In genomic region chr4:115847377-115847776, GRCm38 (mm10) we compare ENCODE assay signal across 11 mouse cellular contexts. TPM values are rescaled to one million over a fixed set of nuclear protein-coding genes. Genes with fewer than 3 reads are reported as not detected.
A peak's percentile ranks its signal among the peaks of the same experiment; 100 is the strongest.
DNase-seq lines count a peak whose midpoint lies in the region; ATAC-seq and TF ChIP-seq lines count a peak whose summit lies in the region.
"Had no signal": no experiment of that assay in that cellular context is flagged by ENCODE, and none has a peak within 500 bp of the region (broad histone marks: within the 10 kb centered on the region; RNA-seq: fewer than 3 reads in every experiment).

No protein-coding gene starts in this region.

- no peaks in the 10 kb centered on the region for H3K27me3 ChIP-seq in lung, postnatal 0 days (replicated peaks; ENCODE audit: insufficient read depth, low read length)
- H3K27me3 ChIP-seq in myocyte (ENCODE audit: control insufficient read depth, insufficient read depth, insufficient read length), result no peaks in the 10 kb centered on the region

- DNase-seq in gastrocnemius, adult 2 months, result no peak
- no peak for DNase-seq in gastrocnemius, postnatal 36 days
- peak; percentile 84 for DNase-seq in lung, postnatal 0 days (ENCODE audit: low spot score)
- no peak for DNase-seq in lung, postnatal 14 days
- no peak for DNase-seq in adrenal gland, postnatal 14 days
- DNase-seq in thymus, postnatal 36 days, result no peak
- DNase-seq: thymus, adult 2 months had no signal

- no peak overlapping the region for H3K4me2 ChIP-seq in lung, postnatal 0 days (replicated peaks; ENCODE audit: low read depth, low read length)
- H3K4me2 ChIP-seq in myocyte (ENCODE audit: low read depth), result peak overlapping the region; percentile 37

- 28% methylated on average over 5 of the region's 5 CpGs for WGBS in lung, postnatal 0 days

- no peak for TF ChIP-seq POLR2A in myocyte (IDR thresholded peaks at IDR 0.05; ENCODE audit: insufficient read length, low read depth)

- H3K4me1 ChIP-seq in lung, postnatal 0 days (ENCODE audit: insufficient read depth, low read depth, low read length), result no peaks in the 10 kb centered on the region

- H3K4me3 ChIP-seq in gastrocnemius, adult 2 months, result no peak overlapping the region
- H3K4me3 ChIP-seq in lung, postnatal 0 days (ENCODE audit: low read depth, low read length), result no peak overlapping the region
- no peak overlapping the region for H3K4me3 ChIP-seq in myocyte

- H3K9ac ChIP-seq in lung, postnatal 0 days (replicated peaks; ENCODE audit: low read depth), result no peak overlapping the region

- TF ChIP-seq EP300 in lung, postnatal 0 days (IDR thresholded peaks at IDR 0.05), result peak; percentile 11; the same call in 1 of the 2 replicates

- no peaks in the 10 kb centered on the region for H3K79me2 ChIP-seq in myocyte (ENCODE audit: control insufficient read depth, insufficient read depth)

- no peaks in the 10 kb centered on the region for H3K9me3 ChIP-seq in lung, postnatal 0 days (ENCODE audit: low read length)
- H3K9me3 ChIP-seq: G1E had no signal

- H3K36me3 ChIP-seq in lung, postnatal 0 days (ENCODE audit: insufficient read depth, low read length), result peaks cover 15% of the 10 kb centered on the region; the same call in 1 of the 2 replicates
- H3K36me3 ChIP-seq in myocyte (ENCODE audit: control insufficient read depth, insufficient read depth), result peaks cover 18% of the 10 kb centered on the region

- ATAC-seq in lung, postnatal 0 days, result peak; percentile 62
- ATAC-seq in granulocyte monocyte progenitor cell, adult 5-6 weeks (replicated peaks; ENCODE audit: poor library complexity, severe bottlenecking), result peak; percentile 89

- no peak for TF ChIP-seq CTCF in gastrocnemius, adult 2 months (IDR thresholded peaks at IDR 0.05)
- peak; percentile 27 for TF ChIP-seq CTCF in lung, postnatal 0 days (IDR thresholded peaks at IDR 0.05)

- H3K27ac ChIP-seq in gastrocnemius, adult 2 months, result peak overlapping the region; percentile 20; the same call in 1 of the 2 replicates
- H3K27ac ChIP-seq in lung, postnatal 0 days (ENCODE audit: low read length), result 0 out of 2 replicates have a peak overlapping the region, but pooled peaks have one; percentile 27

- H3ac ChIP-seq in myocyte (ENCODE audit: control insufficient read depth, insufficient read length), result no peak overlapping the region

- intact Hi-C loops in gastrocnemius, adult 2 months (cut with DNase I), result no loop called here
- intact Hi-C loops in gastrocnemius, postnatal 36 days (cut with DNase I), result no loop called here

TF ChIP-seq in myocyte, 11 proteins besides CTCF, POLR2A, EP300 and RAD21:
- TF ChIP-seq SRF (IDR thresholded peaks at IDR 0.05; ENCODE audit: control insufficient read depth, insufficient read length, low read depth), result no peak
- no peak for TF ChIP-seq TCF3 (IDR thresholded peaks at IDR 0.05; ENCODE audit: insufficient read length, low read depth)
- no peak for TF ChIP-seq REST (IDR thresholded peaks at IDR 0.05; ENCODE audit: insufficient read depth, insufficient read length)
- peak; percentile 69; the same call in 1 of the 2 replicates for TF ChIP-seq CEBPB (IDR thresholded peaks at IDR 0.05; ENCODE audit: insufficient read depth, poor library complexity, severe bottlenecking)
- no peak for TF ChIP-seq E2F4 (IDR thresholded peaks at IDR 0.05; ENCODE audit: insufficient read depth)

RNA-seq across cellular contexts. Expression of gene Mknk1, which starts 8.4 kb away (rescaled TPM):
- total RNA-seq in gastrocnemius, adult 2 months (2021), result 10 to 100 TPM; 24.4 to 28.0 TPM
- 10 to 100 TPM; 22.9 to 24.7 TPM for total RNA-seq in gastrocnemius, postnatal 36 days (2021)
- 26.9 and 30.6 TPM in 2 replicates for polyA plus RNA-seq in lung, postnatal 0 days (2015; fragmentation: Nextera tagmentation; extraction: Ambion mirVana)
- 30.0 and 48.8 TPM in 2 replicates for total RNA-seq in granulocyte monocyte progenitor cell, adult 5-6 weeks (2014; fragmentation: Nextera tagmentation)
- 30.2 and 39.0 TPM in 2 replicates for total RNA-seq in granulocyte monocyte progenitor cell, adult 5-6 weeks (2017)
- polyA plus RNA-seq in myocyte (2012; fragmentation: generic; extraction: Trizol), result 31.7 TPM
- total RNA-seq in adrenal gland, postnatal 14 days (2021), result 29.3 and 42.4 TPM in 2 replicates

RNA-seq across cellular contexts. Expression of gene Mob3c, which starts 19.5 kb away (rescaled TPM):
- total RNA-seq in gastrocnemius, adult 2 months (2021), result 1 to 10 TPM; 2.3 to 4.0 TPM
- total RNA-seq in gastrocnemius, postnatal 36 days (2021), result 1 to 10 TPM; 1.8 to 3.1 TPM
- polyA plus RNA-seq in lung, postnatal 0 days (2015; fragmentation: Nextera tagmentation; extraction: Ambion mirVana), result 14.8 and 16.3 TPM in 2 replicates
- total RNA-seq in granulocyte monocyte progenitor cell, adult 5-6 weeks (2014; fragmentation: Nextera tagmentation), result 6.0 and 6.3 TPM in 2 replicates
- total RNA-seq in granulocyte monocyte progenitor cell, adult 5-6 weeks (2017), result 2.6 and 6.2 TPM in 2 replicates
- 4.9 TPM for polyA plus RNA-seq in myocyte (2012; fragmentation: generic; extraction: Trizol)
- 10.2 and 12.4 TPM in 2 replicates for total RNA-seq in adrenal gland, postnatal 14 days (2021)

RNA-seq across cellular contexts. Expression of gene Kncn, which starts 36.8 kb away (rescaled TPM):
- not detected for total RNA-seq in gastrocnemius, adult 2 months (2021)
- total RNA-seq in gastrocnemius, postnatal 36 days (2021), result not detected
- not detected in 2 replicates for polyA plus RNA-seq in lung, postnatal 0 days (2015; fragmentation: Nextera tagmentation; extraction: Ambion mirVana)
- not detected in 2 replicates for total RNA-seq in granulocyte monocyte progenitor cell, adult 5-6 weeks (2014; fragmentation: Nextera tagmentation)
- total RNA-seq in granulocyte monocyte progenitor cell, adult 5-6 weeks (2017), result not detected in 2 replicates
- polyA plus RNA-seq in myocyte (2012; fragmentation: generic; extraction: Trizol), result not detected
- not detected in 2 replicates for total RNA-seq in adrenal gland, postnatal 14 days (2021)
- total RNA-seq: G1E had no signal
- polyA plus RNA-seq: G1E; gonadal fat pad, adult 2 months had no signal

RNA-seq across cellular contexts. Expression of gene 6430628N08Rik, which starts 43.1 kb away (rescaled TPM):
- not detected for total RNA-seq in gastrocnemius, adult 2 months (2021)
- not detected for total RNA-seq in gastrocnemius, postnatal 36 days (2021)
- not detected in 2 replicates for polyA plus RNA-seq in lung, postnatal 0 days (2015; fragmentation: Nextera tagmentation; extraction: Ambion mirVana)
- total RNA-seq in granulocyte monocyte progenitor cell, adult 5-6 weeks (2014; fragmentation: Nextera tagmentation), result not detected in 2 replicates
- total RNA-seq in granulocyte monocyte progenitor cell, adult 5-6 weeks (2017), result not detected in 2 replicates
- polyA plus RNA-seq in myocyte (2012; fragmentation: generic; extraction: Trizol), result not detected
- total RNA-seq in adrenal gland, postnatal 14 days (2021), result not detected in 2 replicates
- total RNA-seq: G1E had no signal
- polyA plus RNA-seq: G1E; thymus, adult 2 months had no signal
